Mouse (Mus musculus): ENCODE measurements at regions not wholly inside any gene's neighbourhood (a gene's known extent, or its start where the extent isn't known, plus 50 kb on each side); places are given as distances from the start of the nearest gene placed in this dataset.
"Not testable (repeated sequence)": the region's sequence is repeated elsewhere in the genome, so short reads cannot be mapped to it uniquely, and the experiment has no call there.

- not testable (repeated sequence) for DNase-seq (ENCODE audit: low spot score in 2 of 2)
These were observed 76.0 kb downstream of the Zfp97 start for GRCm38 (mm10) chr17:17197229-17197628.

DNA sequence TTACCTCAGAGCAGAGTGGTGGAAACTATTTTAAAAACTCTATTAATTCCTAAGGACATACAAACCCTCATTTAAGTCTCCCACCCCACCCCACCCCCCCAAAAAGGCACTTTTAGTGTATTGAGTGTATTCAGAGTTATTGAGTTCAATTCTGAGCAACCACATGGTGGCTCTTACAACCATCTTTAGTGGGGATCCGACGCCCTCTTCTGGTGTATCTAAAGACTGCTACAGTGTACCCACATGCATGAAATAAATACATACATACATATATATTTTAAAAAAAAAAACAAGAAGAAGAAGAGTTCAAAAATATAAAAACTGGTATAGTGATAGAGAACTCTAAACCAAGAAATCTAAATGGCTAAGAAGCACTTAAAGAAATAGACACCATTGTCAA, 107.9 kb downstream of the Zfp97 start:
- no peak for DNase-seq (ENCODE audit: low spot score in 2 of 2)

GRCm38 (mm10) chr17:17234329-17235185, 113.3 kb downstream of the Zfp97 start:
- DNase-seq (ENCODE audit: low spot score in 2 of 2), result peak; percentile 87 to 92

DNA sequence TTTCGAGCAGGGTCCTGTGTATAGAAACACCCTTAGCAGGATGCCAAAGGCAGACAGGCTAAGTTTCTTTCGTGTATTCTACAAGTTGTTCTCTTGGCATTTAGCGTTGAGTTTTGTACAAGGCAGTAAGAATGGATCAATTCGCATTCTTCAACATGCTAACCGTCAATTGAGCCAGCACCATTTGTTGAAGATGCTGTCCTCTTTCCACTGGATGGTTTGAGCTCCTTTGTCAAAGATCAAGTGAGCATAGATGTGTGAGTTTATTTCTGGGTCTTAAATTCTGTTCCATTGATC, 113.9 kb downstream of the Zfp97 start:
- DNase-seq (ENCODE audit: low spot score in 2 of 2), result not testable (repeated sequence)
